Mouse (Mus musculus) small intestine, adult 2 months (tissue): ENCODE data around the gene Lat.

ENCODE experiments used
- CTCF ChIP-seq: fragments of 200-500 bp; IDR thresholded peaks from 2 replicates; pipeline ENCODE4 v1.5.1; 2012; ENCODE audit warnings: low read depth, mild to moderate bottlenecking, control low read depth, inconsistent platforms, low read length, moderate library complexity, mixed read lengths; ENCODE audit not compliant: insufficient replicate concordance, insufficient read length; ENCODE audit errors: extremely low read depth
- POLR2A ChIP-seq: fragments of 200-500 bp; IDR thresholded peaks from 2 replicates; pipeline ENCODE4 v1.6.1; 2012; ENCODE audit warnings: low read depth, mild to moderate bottlenecking, control low read depth, inconsistent platforms, low read length, moderate library complexity

GRCm38 (mm10) chr7:126397822-126398221 is 28.5 kb upstream of the Lat start:
- TF ChIP-seq POLR2A (no peak), CTCF (no peak)
